Mouse (Mus musculus) liver, postnatal 0 days (tissue): Measurements from ENCODE around the gene Adcy6. TPM values are rescaled to one million over a fixed set of nuclear protein-coding genes. Genes with fewer than 3 reads are reported as not detected.

ENCODE experiments used
- ATAC-seq: fragments of 200-750 bp; cut with Nextera tagmentation; 2 replicates; pipeline ENCODE4 v1.8.0; 2017; ENCODE audit warnings: mild to moderate bottlenecking, moderate library complexity
- DNase-seq: peaks from one replicate; pipeline ENCODE4 v3.0.0-alpha.2; 2016
- H3K27ac ChIP-seq: fragments of 300-500 bp; sonication (generic); 2 replicates; pipeline ENCODE4 v1.5.1; 2014; ENCODE audit warnings: antibody characterized with exemption, moderate library complexity, mild to moderate bottlenecking, low read depth
- H3K27me3 ChIP-seq: fragments of 300-500 bp; sonication (generic); 2 replicates; pipeline ENCODE4 v1.6.1; 2014; ENCODE audit warnings: low read length, control low read depth, mixed read lengths; ENCODE audit not compliant: insufficient read depth
- H3K36me3 ChIP-seq: fragments of 300-500 bp; sonication (generic); replicated peaks from 2 replicates; pipeline ENCODE4 v1.6.1; 2014; ENCODE audit warnings: mild to moderate bottlenecking, control low read depth, low read length, moderate library complexity, mixed read lengths; ENCODE audit not compliant: insufficient read depth
- H3K4me1 ChIP-seq: fragments of 300-500 bp; sonication (generic); 2 replicates; pipeline ENCODE4 v1.6.1; 2014; ENCODE audit warnings: antibody characterized with exemption, mild to moderate bottlenecking, control low read depth; ENCODE audit not compliant: insufficient read depth
- H3K4me2 ChIP-seq: fragments of 300-500 bp; sonication (generic); 2 replicates; pipeline ENCODE4 v1.6.1; 2014; ENCODE audit warnings: low read depth, mild to moderate bottlenecking, low read length, moderate library complexity, mixed read lengths
- H3K4me3 ChIP-seq: fragments of 300-500 bp; sonication (generic); 2 replicates; pipeline ENCODE4 v1.5.1; 2014; ENCODE audit warnings: low read depth, low read length
- H3K9ac ChIP-seq: fragments of 300-500 bp; sonication (generic); replicated peaks from 2 replicates; pipeline ENCODE4 v1.6.1; 2014; ENCODE audit warnings: mild to moderate bottlenecking, moderate library complexity
- H3K9me3 ChIP-seq: fragments of 300-500 bp; sonication (generic); 2 replicates; pipeline ENCODE4 v1.6.1; 2016; ENCODE audit warnings: mild to moderate bottlenecking, control low read depth, low read length, mixed read lengths
- CTCF ChIP-seq: sonication (generic); IDR thresholded peaks from 2 replicates; pipeline ENCODE4 v1.5.1; 2016; ENCODE audit warnings: antibody characterized with exemption, low read depth
- EP300 ChIP-seq: IDR thresholded peaks from 2 replicates; pipeline ENCODE4 v1.6.1; 2016; ENCODE audit warnings: antibody characterized with exemption, low read depth, mild to moderate bottlenecking
- WGBS: fragments of 180-500 bp; shearing (Covaris S2); extraction: QIAGEN DNeasy Blood & Tissue Kit; methylation state at CpG from one replicate; pipeline ENCODE4 v1.1.7; 2014; ENCODE audit not compliant: insufficient replicate concordance; 5-methylcytosine and 5-hydroxymethylcytosine counted together
- polyA plus RNA-seq: library from polyadenylated mRNA; unstranded; fragments of >200 nt; fragmentation: Nextera tagmentation; extraction: Ambion mirVana; gene quantifications from 2 replicates; pipeline ENCODE4 v1.2.1, GENCODE M21; 2015

Gene Adcy6
- 5.3 and 7.7 TPM in 2 replicates for polyA plus RNA-seq

- H3K27me3 ChIP-seq = no peaks in the 10 kb centered on the region
- no peak for TF ChIP-seq EP300
- TF ChIP-seq CTCF = no peak
- peaks cover 32% of the 10 kb centered on the region for H3K4me1 ChIP-seq
- H3K4me2 ChIP-seq = peak within 1 kb of the TSS; percentile 95
- WGBS = under 1% methylated on average over 48 of the region's 75 CpGs
- peak within 1 kb of the TSS; percentile 89 for H3K4me3 ChIP-seq
- peak within 1 kb of the TSS; percentile 90 for H3K9ac ChIP-seq
- DNase-seq = peak; percentile 80
- peak within 1 kb of the TSS; percentile 84 for H3K27ac ChIP-seq
- no peaks in the 10 kb centered on the region for H3K9me3 ChIP-seq
- peak; percentile 59 for ATAC-seq
- no peaks in the 10 kb centered on the region for H3K36me3 ChIP-seq
These were observed at the start of gene Adcy6 for GRCm38 (mm10) chr15:98609331-98610130. Adcy6 (minus strand) TSS chr15:98610076.

DNA sequence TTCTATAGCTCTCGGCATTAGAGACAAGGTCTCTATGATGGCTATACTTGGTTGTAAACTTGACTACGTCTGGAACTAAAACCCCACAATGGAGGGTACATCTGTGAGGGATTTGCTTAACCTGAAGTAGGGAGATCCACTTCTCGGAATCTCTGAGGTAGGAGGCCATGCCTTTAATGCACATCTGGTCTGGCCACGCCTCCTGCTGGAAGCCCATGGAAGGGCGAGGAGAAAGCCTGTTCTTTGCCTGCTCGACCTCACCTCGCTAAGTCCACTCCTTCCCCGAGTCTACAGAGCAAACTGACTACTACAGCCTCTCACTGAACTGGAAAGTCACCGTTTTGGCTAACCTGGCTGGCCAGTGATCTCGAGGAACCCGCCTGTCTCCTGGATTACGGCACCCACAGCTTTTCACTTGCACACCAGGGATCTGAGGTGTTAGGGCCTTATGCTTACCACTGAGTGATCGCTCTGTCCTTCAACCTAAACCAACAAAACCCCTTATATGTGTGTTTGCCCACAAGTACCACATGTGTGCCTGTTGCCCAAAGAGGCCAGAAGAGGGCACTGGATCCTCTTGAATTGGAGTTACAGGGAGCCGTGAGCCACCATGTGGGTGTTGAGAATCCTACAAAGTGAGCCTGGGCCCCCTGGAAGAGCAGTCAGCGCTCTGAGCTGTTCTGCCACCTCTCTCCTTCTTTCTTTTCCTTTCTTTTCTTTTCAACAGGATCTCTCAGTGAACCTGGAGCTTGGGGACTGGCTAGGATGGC, 47.3 kb upstream of the Adcy6 start:
- Histone ChIP-seq H3K9me3 (no peaks in the 10 kb centered on the region), H3K4me1 (0 out of 2 replicates have a peak, but pooled peaks cover 5% of the 10 kb centered on the region), H3K27me3 (no peaks in the 10 kb centered on the region), H3K27ac (no peak overlapping the region), H3K36me3 (peaks cover 65% of the 10 kb centered on the region), H3K4me2 (no peak overlapping the region), H3K9ac (no peak overlapping the region), H3K4me3 (no peak overlapping the region)
- DNase-seq = no peak
- ATAC-seq = no peak
- WGBS = 88% methylated on average over 15 of the region's 15 CpGs
- TF ChIP-seq CTCF (peak; percentile 25), EP300 (no peak)

- Histone ChIP-seq H3K36me3 (peaks cover 96% of the 10 kb centered on the region), H3K4me2 (no peak overlapping the region), H3K9me3 (no peaks in the 10 kb centered on the region), H3K4me1 (no peaks in the 10 kb centered on the region), H3K27me3 (no peaks in the 10 kb centered on the region), H3K4me3 (no peak overlapping the region), H3K9ac (no peak overlapping the region), H3K27ac (no peak overlapping the region)
- 94% methylated on average over 8 of the region's 8 CpGs for WGBS
- DNase-seq (no peak), ATAC-seq (no peak)
- no peak for TF ChIP-seq CTCF
These were observed 42.3 kb upstream of the Adcy6 start for GRCm38 (mm10) chr15:98652174-98652573.

- no peaks in the 10 kb centered on the region for H3K9me3 ChIP-seq
- ATAC-seq = no peak
- H3K36me3 ChIP-seq = peaks cover 96% of the 10 kb centered on the region
- H3K4me1 ChIP-seq = no peaks in the 10 kb centered on the region
- no peak overlapping the region for H3K4me3 ChIP-seq
- no peak for DNase-seq
- 90% methylated on average over 15 of the region's 15 CpGs for WGBS
- no peak overlapping the region for H3K9ac ChIP-seq
- no peak overlapping the region for H3K4me2 ChIP-seq
- TF ChIP-seq CTCF = no peak
- no peak for TF ChIP-seq EP300
- H3K27me3 ChIP-seq = no peaks in the 10 kb centered on the region
- H3K27ac ChIP-seq = no peak overlapping the region
These were observed 41.6 kb upstream of the Adcy6 start for GRCm38 (mm10) chr15:98651431-98651830.

DNA sequence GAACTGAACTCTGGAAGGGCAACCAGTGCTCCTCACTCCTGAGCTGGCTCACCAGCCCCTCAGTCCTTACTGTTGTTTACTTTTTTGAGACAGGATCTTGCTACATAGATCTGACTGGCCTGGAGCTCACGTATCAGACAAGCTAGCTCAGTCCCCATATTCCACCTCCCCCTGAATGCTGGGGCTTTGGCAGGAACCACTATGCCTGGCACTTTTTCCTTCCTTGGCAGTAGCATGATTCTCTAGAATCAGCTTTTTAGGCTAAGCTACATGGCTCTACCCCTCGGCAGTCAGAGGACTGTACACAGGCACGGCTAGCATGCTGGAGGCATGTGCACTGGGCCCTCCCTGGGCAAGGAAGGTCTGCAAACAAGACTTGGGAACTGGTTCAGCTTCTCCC, 38.2 kb upstream of the Adcy6 start:
- no peak overlapping the region for H3K27ac ChIP-seq
- ATAC-seq = no peak
- no peak for DNase-seq
- H3K36me3 ChIP-seq = peaks cover 83% of the 10 kb centered on the region
- no peak overlapping the region for H3K4me3 ChIP-seq
- no peak overlapping the region for H3K9ac ChIP-seq
- H3K4me2 ChIP-seq = no peak overlapping the region
- TF ChIP-seq CTCF (no peak), EP300 (no peak)
- no peaks in the 10 kb centered on the region for H3K27me3 ChIP-seq
- no peaks in the 10 kb centered on the region for H3K9me3 ChIP-seq
- no peaks in the 10 kb centered on the region for H3K4me1 ChIP-seq
- WGBS = 85% methylated on average over 3 of the region's 3 CpGs

DNA sequence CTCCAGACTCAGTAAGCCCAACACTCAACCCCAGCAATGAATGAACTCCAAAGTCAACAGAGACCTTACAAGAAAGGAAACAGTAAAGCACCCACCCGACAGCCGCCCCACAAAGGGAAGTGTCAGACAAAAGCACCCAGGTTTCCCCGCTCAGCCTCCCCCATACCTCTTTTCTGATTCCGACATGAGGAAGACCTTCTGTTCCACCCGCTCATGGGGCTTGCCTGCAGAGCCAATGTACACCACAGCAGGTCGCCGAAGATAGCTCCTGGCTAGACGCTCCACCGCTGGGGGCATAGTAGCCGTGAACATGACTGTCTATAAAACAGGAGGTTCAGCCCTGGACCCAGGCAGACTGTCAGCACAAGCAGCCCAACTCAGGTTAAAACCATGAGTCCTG, 37.4 kb upstream of the Adcy6 start:
- no peaks in the 10 kb centered on the region for H3K4me1 ChIP-seq
- 89% methylated on average over 10 of the region's 10 CpGs for WGBS
- no peak for ATAC-seq
- H3K27ac ChIP-seq = no peak overlapping the region
- peaks cover 76% of the 10 kb centered on the region for H3K36me3 ChIP-seq
- no peaks in the 10 kb centered on the region for H3K27me3 ChIP-seq
- H3K4me2 ChIP-seq = no peak overlapping the region
- no peak overlapping the region for H3K9ac ChIP-seq
- no peak for DNase-seq
- no peaks in the 10 kb centered on the region for H3K9me3 ChIP-seq
- H3K4me3 ChIP-seq = no peak overlapping the region
- TF ChIP-seq CTCF (no peak), EP300 (no peak)
